Mouse (Mus musculus): ENCODE data around the gene Vps26c. TPM values are rescaled to one million over a fixed set of nuclear protein-coding genes. Genes with fewer than 3 reads are reported as not detected.
A peak's percentile ranks its signal among the peaks of the same experiment; 100 is the strongest.
"Not testable (repeated sequence)": the region's sequence is repeated elsewhere in the genome, so short reads cannot be mapped to it uniquely, and the experiment has no call there.

Gene Vps26c
- polyA plus RNA-seq, 1 experiment from 2014 or later = 41.0 TPM

DNA sequence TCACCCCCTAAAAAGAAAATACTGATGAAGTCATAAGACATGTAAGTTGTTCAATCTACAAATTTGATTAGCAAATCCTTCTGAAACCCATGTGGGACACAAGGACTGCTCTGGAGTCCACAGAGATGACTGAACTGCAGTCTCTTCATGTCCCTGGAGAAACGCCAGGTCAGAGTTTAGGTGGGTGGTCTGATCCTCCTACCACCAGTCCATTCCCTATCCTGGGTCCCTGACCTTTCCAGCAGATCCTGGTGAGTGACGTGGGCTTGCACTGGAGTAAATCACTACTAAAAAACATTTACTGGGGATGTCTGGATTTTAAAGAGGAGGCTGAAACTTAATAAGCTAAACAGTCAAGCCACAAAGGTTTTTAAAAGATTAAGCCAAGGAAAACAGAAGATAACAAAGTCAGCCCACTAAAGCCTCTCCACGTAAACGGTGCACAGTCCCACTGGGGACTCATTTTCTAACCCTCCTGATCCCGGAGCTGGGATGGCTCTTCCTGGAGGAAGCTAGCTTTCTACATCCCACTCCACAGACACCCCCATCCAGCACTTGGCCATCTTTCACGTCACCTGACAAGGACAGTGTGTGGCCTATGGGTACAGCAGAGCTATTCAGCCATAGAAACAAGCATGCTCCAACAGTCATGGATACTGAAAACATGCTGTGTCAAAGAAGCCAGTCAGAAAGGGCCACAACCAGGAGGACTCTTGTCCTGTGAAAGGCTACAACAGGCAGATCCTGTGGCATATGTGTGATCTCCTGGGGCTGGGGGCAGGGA lies 2.8 kb downstream of the Vps26c start:
- Histone ChIP-seq H3K4me1 (replicated peaks) (peaks cover 52% of the 10 kb centered on the region), H3K9ac (0 out of 2 replicates have a peak overlapping the region, but pooled peaks have one; percentile 21), H3K36me3 (no peaks in the 10 kb centered on the region), H3K4me2 (peak overlapping the region; percentile 11; the same call in 1 of the 2 replicates), H3K9me3 (replicated peaks) (no peaks in the 10 kb centered on the region), H3K4me3 (no peak overlapping the region; the same call in 1 of the 2 replicates), H3K27ac (peak overlapping the region; percentile 61), H3K27me3 (no peaks in the 10 kb centered on the region)
- 36% methylated on average over 6 of the region's 6 CpGs for WGBS
- no peak for ATAC-seq (replicated peaks; ENCODE audit: insufficient number of reproducible peaks, insufficient read depth, low FRiP score, low read depth)

- ATAC-seq (replicated peaks; ENCODE audit: insufficient number of reproducible peaks, insufficient read depth, low FRiP score, low read depth) = peak; percentile 74
- H3K9me3 ChIP-seq (replicated peaks) = no peaks in the 10 kb centered on the region
- H3K4me2 ChIP-seq = no peak overlapping the region
- H3K4me3 ChIP-seq = no peak overlapping the region
- peaks cover 50% of the 10 kb centered on the region for H3K4me1 ChIP-seq (replicated peaks)
- no peak overlapping the region for H3K9ac ChIP-seq
- WGBS = 16% methylated on average over 6 of the region's 6 CpGs
- no peaks in the 10 kb centered on the region; the same call in 1 of the 2 replicates for H3K36me3 ChIP-seq
- H3K27me3 ChIP-seq = no peaks in the 10 kb centered on the region
- peak overlapping the region; percentile 76 for H3K27ac ChIP-seq
These were observed 7.6 kb downstream of the Vps26c start for GRCm38 (mm10) chr16:94519028-94519427.

- no peak overlapping the region for H3K9ac ChIP-seq
- H3K4me1 ChIP-seq (replicated peaks) = peaks cover 40% of the 10 kb centered on the region
- H3K36me3 ChIP-seq = peaks cover 4% of the 10 kb centered on the region; the same call in 1 of the 2 replicates
- H3K27ac ChIP-seq = no peak overlapping the region
- H3K4me2 ChIP-seq = no peak overlapping the region
- WGBS = 92% methylated on average over 2 of the region's 2 CpGs
- no peak overlapping the region for H3K4me3 ChIP-seq
- H3K27me3 ChIP-seq = no peaks in the 10 kb centered on the region
- no peak for ATAC-seq (replicated peaks; ENCODE audit: insufficient number of reproducible peaks, insufficient read depth, low FRiP score, low read depth)
- no peaks in the 10 kb centered on the region for H3K9me3 ChIP-seq (replicated peaks)
These were observed 9.0 kb downstream of the Vps26c start for GRCm38 (mm10) chr16:94517606-94518005.

DNA sequence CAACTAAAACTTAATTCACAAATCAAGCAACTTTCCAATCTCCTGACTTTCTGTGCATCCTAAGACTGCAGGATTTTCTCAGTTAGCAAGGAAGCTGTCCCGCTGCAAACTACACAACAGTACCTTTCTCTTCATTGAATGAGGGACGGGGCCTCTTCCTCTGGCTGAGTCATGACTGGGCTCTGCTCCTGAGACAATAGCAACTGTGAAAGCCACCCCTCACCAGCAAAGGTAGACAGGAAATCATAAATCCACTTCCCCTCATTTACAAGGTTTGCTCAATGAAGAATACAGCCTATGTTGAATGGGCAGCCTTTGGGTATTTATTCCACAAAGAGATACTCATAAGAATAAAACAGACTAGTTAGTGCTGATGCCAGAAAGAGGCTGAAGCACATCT lies 16.6 kb downstream of the Vps26c start:
- H3K4me2 ChIP-seq = no peak overlapping the region
- no peaks in the 10 kb centered on the region for H3K9me3 ChIP-seq (replicated peaks)
- no peak overlapping the region for H3K4me3 ChIP-seq
- no peak for ATAC-seq (replicated peaks; ENCODE audit: insufficient number of reproducible peaks, insufficient read depth, low FRiP score, low read depth)
- H3K36me3 ChIP-seq = peaks cover 34% of the 10 kb centered on the region
- H3K27ac ChIP-seq = no peak overlapping the region
- H3K27me3 ChIP-seq = no peaks in the 10 kb centered on the region
- H3K9ac ChIP-seq = no peak overlapping the region
- H3K4me1 ChIP-seq (replicated peaks) = no peaks in the 10 kb centered on the region
- 81% methylated on average over 2 of the region's 2 CpGs for WGBS

DNA sequence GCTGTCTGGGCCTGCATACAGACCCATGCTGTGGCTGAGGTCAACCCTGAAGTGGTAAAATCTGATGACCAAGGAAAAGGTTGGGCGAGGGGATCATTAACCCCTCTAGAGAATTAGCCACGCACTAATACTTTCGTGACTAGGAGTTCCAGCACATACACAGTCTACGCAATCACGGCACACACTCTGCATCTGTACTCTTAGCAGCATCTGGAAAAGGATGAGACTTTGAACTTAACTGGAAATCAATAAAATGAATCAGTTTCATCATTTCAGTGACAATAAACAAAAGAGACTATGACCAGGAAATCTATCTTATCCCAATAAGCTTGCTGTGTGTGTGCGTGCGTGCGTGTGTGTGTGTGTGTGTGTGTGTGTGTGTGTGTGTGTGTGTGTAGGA lies 17.9 kb downstream of the Vps26c start:
- 92% methylated on average over 8 of the region's 8 CpGs for WGBS
- Histone ChIP-seq H3K9ac (no peak overlapping the region), H3K4me3 (no peak overlapping the region), H3K4me2 (no peak overlapping the region), H3K36me3 (peaks cover 44% of the 10 kb centered on the region), H3K27me3 (no peaks in the 10 kb centered on the region), H3K27ac (no peak overlapping the region), H3K4me1 (replicated peaks) (no peaks in the 10 kb centered on the region), H3K9me3 (replicated peaks) (no peaks in the 10 kb centered on the region)
- ATAC-seq (replicated peaks; ENCODE audit: insufficient number of reproducible peaks, insufficient read depth, low FRiP score, low read depth) = no peak

GRCm38 (mm10) chr16:94507071-94507470 lies 19.6 kb downstream of the Vps26c start:
- 91% methylated on average over 2 of the region's 2 CpGs for WGBS
- H3K36me3 ChIP-seq = peaks cover 51% of the 10 kb centered on the region
- no peak overlapping the region for H3K9ac ChIP-seq
- no peaks in the 10 kb centered on the region for H3K4me1 ChIP-seq (replicated peaks)
- no peaks in the 10 kb centered on the region for H3K27me3 ChIP-seq
- H3K9me3 ChIP-seq (replicated peaks) = no peaks in the 10 kb centered on the region
- H3K4me3 ChIP-seq = no peak overlapping the region
- H3K4me2 ChIP-seq = no peak overlapping the region
- no peak overlapping the region for H3K27ac ChIP-seq
- no peak for ATAC-seq (replicated peaks; ENCODE audit: insufficient number of reproducible peaks, insufficient read depth, low FRiP score, low read depth)

- ATAC-seq (replicated peaks; ENCODE audit: insufficient number of reproducible peaks, insufficient read depth, low FRiP score, low read depth) = no peak
- peaks cover 71% of the 10 kb centered on the region for H3K36me3 ChIP-seq
- no peak overlapping the region for H3K27ac ChIP-seq
- H3K9ac ChIP-seq = no peak overlapping the region
- H3K27me3 ChIP-seq = no peaks in the 10 kb centered on the region
- H3K9me3 ChIP-seq (replicated peaks) = no peaks in the 10 kb centered on the region
- no peak overlapping the region for H3K4me3 ChIP-seq
- WGBS = 90% methylated on average over 5 of the region's 5 CpGs
- no peaks in the 10 kb centered on the region for H3K4me1 ChIP-seq (replicated peaks)
- no peak overlapping the region for H3K4me2 ChIP-seq
These were observed 22.4 kb downstream of the Vps26c start for GRCm38 (mm10) chr16:94504192-94504591.

GRCm38 (mm10) chr16:94497911-94498310 lies 28.7 kb downstream of the Vps26c start:
- WGBS = 55% methylated on average over 5 of the region's 5 CpGs
- no peak overlapping the region for H3K9ac ChIP-seq
- peaks cover 58% of the 10 kb centered on the region for H3K36me3 ChIP-seq
- no peak overlapping the region for H3K4me2 ChIP-seq
- ATAC-seq (replicated peaks; ENCODE audit: insufficient number of reproducible peaks, insufficient read depth, low FRiP score, low read depth) = no peak; the same call in 1 of the 2 replicates
- H3K27ac ChIP-seq = peak overlapping the region; percentile 36
- peaks cover 6% of the 10 kb centered on the region; the same call in 1 of the 2 replicates for H3K4me1 ChIP-seq (replicated peaks)
- H3K27me3 ChIP-seq = no peaks in the 10 kb centered on the region
- H3K9me3 ChIP-seq (replicated peaks) = no peaks in the 10 kb centered on the region
- H3K4me3 ChIP-seq = no peak overlapping the region

DNA sequence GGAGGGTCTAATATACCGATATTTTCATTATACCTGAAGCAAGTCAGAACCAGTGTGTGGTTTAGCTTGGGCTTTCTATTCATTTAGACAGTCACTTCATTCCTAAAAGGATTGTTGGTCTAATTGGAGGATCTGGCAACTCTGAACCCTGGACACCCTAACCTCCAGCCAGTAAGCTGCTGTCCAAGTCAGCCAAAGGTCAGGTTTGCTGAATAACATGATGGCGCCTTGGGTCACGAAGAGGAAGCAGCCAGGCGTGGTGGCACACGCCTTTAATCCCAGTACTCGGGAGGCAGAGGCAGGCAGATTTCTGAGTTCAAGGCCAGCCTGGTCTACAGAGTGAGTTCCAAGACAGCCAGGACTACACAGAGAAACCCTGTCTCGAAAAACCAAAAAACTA lies 29.5 kb downstream of the Vps26c start:
- not testable (repeated sequence) for H3K27me3 ChIP-seq; H3K4me2 ChIP-seq; H3K4me3 ChIP-seq; ATAC-seq (replicated peaks; ENCODE audit: insufficient number of reproducible peaks, insufficient read depth, low FRiP score, low read depth); H3K4me1 ChIP-seq (replicated peaks); H3K27ac ChIP-seq; H3K9me3 ChIP-seq (replicated peaks); H3K9ac ChIP-seq
- peaks cover 56% of the 10 kb centered on the region for H3K36me3 ChIP-seq
- WGBS = 93% methylated on average over 7 of the region's 7 CpGs

GRCm38 (mm10) chr16:94489326-94489725 lies 37.3 kb downstream of the Vps26c start:
- Histone ChIP-seq H3K36me3 (no peaks in the 10 kb centered on the region), H3K27me3 (no peaks in the 10 kb centered on the region), H3K4me1 (replicated peaks) (no peaks in the 10 kb centered on the region), H3K9me3 (replicated peaks) (no peaks in the 10 kb centered on the region), H3K9ac (no peak overlapping the region), H3K4me3 (no peak overlapping the region), H3K27ac (no peak overlapping the region), H3K4me2 (no peak overlapping the region)
- no peak for ATAC-seq (replicated peaks; ENCODE audit: insufficient number of reproducible peaks, insufficient read depth, low FRiP score, low read depth)
- WGBS = 90% methylated on average over 5 of the region's 5 CpGs

DNA sequence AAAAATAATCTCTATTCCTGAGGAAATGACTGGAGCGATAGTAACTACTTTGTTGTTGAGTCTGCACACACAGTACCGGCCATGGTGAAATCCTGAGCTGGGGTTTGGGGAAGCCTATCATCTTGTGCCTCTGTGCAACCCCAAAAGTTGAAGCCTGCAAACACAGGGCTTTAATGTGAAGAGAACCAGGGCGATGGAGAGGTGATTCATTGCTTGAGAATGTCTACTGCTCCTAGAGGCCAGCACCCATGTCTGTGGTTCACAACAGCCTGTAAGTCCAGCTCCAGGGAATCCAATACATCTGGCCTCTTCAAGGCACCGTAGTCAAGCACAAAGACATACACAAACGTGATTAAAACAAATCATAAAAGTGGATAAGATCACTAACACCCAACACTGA lies 39.3 kb downstream of the Vps26c start:
- WGBS = 71% methylated on average over 5 of the region's 5 CpGs
- ATAC-seq (replicated peaks; ENCODE audit: insufficient number of reproducible peaks, insufficient read depth, low FRiP score, low read depth) = no peak

More for the DNA sequence above, 39.3 kb downstream of the Vps26c start:
- H3K27me3 ChIP-seq = no peaks in the 10 kb centered on the region
- H3K9ac ChIP-seq = no peak overlapping the region
- no peak overlapping the region for H3K27ac ChIP-seq
- no peak overlapping the region for H3K4me3 ChIP-seq
- H3K9me3 ChIP-seq (replicated peaks) = no peaks in the 10 kb centered on the region
- no peak overlapping the region for H3K4me2 ChIP-seq
- H3K4me1 ChIP-seq (replicated peaks) = no peaks in the 10 kb centered on the region
- H3K36me3 ChIP-seq = no peaks in the 10 kb centered on the region

Data from heart, embryonic 15.5 days (tissue).